Mouse (Mus musculus) neural tube, embryonic 12.5 days (tissue): ENCODE data around the gene Lpcat4. TPM values are rescaled to one million over a fixed set of nuclear protein-coding genes. Genes with fewer than 3 reads are reported as not detected.
"Not testable (repeated sequence)": the region's sequence is repeated elsewhere in the genome, so short reads cannot be mapped to it uniquely, and the experiment has no call there.

Experiments used
- ATAC-seq: fragments of 200-750 bp; cut with Nextera tagmentation; 2 replicates; pipeline ENCODE4 v1.8.0; 2017; ENCODE audit warnings: low read depth, mild to moderate bottlenecking, moderate TSS enrichment, moderate library complexity; ENCODE audit not compliant: low FRiP score
- H3K27ac ChIP-seq: fragments of 300-500 bp; sonication (generic); 2 replicates; pipeline ENCODE4 v1.5.1; 2016
- H3K27me3 ChIP-seq: fragments of 300-500 bp; sonication (generic); replicated peaks from 2 replicates; pipeline ENCODE4 v1.6.1; 2016; ENCODE audit warnings: mild to moderate bottlenecking
- H3K36me3 ChIP-seq: fragments of 300-500 bp; sonication (generic); 2 replicates; pipeline ENCODE4 v1.6.1; 2016; ENCODE audit warnings: mild to moderate bottlenecking
- H3K4me1 ChIP-seq: fragments of 300-500 bp; sonication (generic); 2 replicates; pipeline ENCODE4 v1.6.1; 2016
- H3K4me2 ChIP-seq: fragments of 300-500 bp; sonication (generic); replicated peaks from 2 replicates; pipeline ENCODE4 v1.6.1; 2016; ENCODE audit warnings: mild to moderate bottlenecking
- H3K4me3 ChIP-seq: fragments of 300-500 bp; sonication (generic); 2 replicates; pipeline ENCODE4 v1.5.1; 2016
- H3K9ac ChIP-seq: fragments of 300-500 bp; sonication (generic); 2 replicates; pipeline ENCODE4 v1.6.1; 2016; ENCODE audit warnings: mild to moderate bottlenecking
- H3K9me3 ChIP-seq: fragments of 300-500 bp; sonication (generic); 2 replicates; pipeline ENCODE4 v1.6.1; 2016; ENCODE audit warnings: mild to moderate bottlenecking
- WGBS: fragments of 180-500 bp; shearing (Covaris S2); methylation state at CpG from one replicate; pipeline ENCODE4 v1.1.7; 2016; 5-methylcytosine and 5-hydroxymethylcytosine counted together
- polyA plus RNA-seq: library from polyadenylated mRNA; unstranded; fragments of >200 nt; fragmentation: Nextera tagmentation; extraction: Ambion mirVana; gene quantifications from 2 replicates; pipeline ENCODE4 v1.2.1, GENCODE M21; 2016

The Lpcat4 gene
- polyA plus RNA-seq, 1 experiment from 2014 or later, result 16.8 TPM

DNA sequence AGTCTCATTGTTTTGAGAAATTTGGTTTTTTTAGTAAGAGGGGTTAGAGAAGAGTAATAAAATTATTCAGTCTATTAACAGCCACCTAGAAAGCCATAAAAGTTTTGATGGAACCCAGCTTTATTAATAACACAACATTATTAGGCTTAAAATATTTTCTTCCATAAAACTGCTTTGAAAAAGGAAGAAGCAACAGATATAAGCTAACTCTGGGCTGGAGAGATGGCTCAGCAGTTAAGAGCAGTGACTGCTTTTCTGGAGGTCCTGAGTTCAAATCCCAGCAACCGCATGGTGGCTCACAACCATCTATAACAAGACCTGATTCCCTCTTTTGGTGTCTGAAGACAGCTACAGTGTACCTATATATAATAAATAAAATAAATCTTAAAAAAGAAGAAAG lies 46.8 kb downstream of the Lpcat4 start:
- 94% methylated on average over 1 of the region's 1 CpGs for WGBS
- H3K4me3 ChIP-seq, H3K9me3 ChIP-seq, ATAC-seq, H3K4me1 ChIP-seq, H3K27ac ChIP-seq, H3K4me2 ChIP-seq, H3K36me3 ChIP-seq, H3K27me3 ChIP-seq, H3K9ac ChIP-seq: not testable (repeated sequence)

DNA sequence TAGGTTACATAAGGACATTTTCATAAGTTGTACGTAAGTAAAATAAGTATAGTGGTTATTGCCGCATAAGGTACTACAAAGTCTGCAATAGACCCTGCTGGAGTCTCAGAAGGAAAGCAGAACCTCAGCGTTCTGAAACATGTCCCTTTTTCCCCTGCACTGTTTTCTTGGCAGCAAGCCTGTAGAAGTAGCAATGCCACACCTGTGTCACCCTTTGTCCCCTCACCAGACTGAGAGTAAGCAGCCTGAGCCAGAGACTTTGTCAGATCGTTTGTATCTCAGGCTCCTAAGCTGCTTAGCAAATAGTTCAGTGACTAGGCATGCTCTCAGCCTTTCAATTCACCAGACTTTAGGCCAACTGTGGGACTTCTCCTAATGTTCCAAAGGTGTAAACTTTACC lies 47.8 kb downstream of the Lpcat4 start:
- no peaks in the 10 kb centered on the region for H3K9me3 ChIP-seq
- H3K4me2 ChIP-seq, result no peak overlapping the region
- H3K27me3 ChIP-seq, result no peaks in the 10 kb centered on the region
- no peak overlapping the region for H3K9ac ChIP-seq
- peaks cover 8% of the 10 kb centered on the region for H3K4me1 ChIP-seq
- H3K4me3 ChIP-seq, result no peak overlapping the region
- ATAC-seq, result no peak
- H3K36me3 ChIP-seq, result no peaks in the 10 kb centered on the region
- 83% methylated on average over 4 of the region's 4 CpGs for WGBS
- H3K27ac ChIP-seq, result no peak overlapping the region

DNA sequence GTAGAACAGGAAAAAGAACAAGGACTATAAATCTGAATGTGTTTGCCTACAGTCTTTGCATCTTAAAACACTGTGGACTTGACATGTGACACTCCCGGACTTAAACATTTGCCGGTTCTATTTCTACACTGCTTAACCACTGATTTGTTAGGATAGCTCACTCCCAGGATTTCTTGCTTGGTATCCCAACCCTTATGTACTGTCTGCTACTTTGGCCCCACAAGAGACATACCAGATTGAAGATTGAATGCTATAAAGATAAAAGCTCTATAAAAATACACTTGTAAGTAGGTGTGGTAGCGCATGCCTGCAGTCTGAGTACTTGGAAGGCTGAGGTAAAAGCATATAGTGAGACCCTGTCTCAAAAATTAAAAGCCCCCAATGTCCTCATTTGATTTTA lies 50.2 kb downstream of the Lpcat4 start:
- Histone ChIP-seq H3K4me2 (no peak overlapping the region), H3K4me3 (no peak overlapping the region), H3K4me1 (peaks cover 2% of the 10 kb centered on the region; the same call in 1 of the 2 replicates), H3K36me3 (no peaks in the 10 kb centered on the region), H3K9ac (no peak overlapping the region), H3K9me3 (no peaks in the 10 kb centered on the region), H3K27ac (no peak overlapping the region), H3K27me3 (no peaks in the 10 kb centered on the region)
- WGBS, result 93% methylated on average over 3 of the region's 3 CpGs
- ATAC-seq, result no peak

DNA sequence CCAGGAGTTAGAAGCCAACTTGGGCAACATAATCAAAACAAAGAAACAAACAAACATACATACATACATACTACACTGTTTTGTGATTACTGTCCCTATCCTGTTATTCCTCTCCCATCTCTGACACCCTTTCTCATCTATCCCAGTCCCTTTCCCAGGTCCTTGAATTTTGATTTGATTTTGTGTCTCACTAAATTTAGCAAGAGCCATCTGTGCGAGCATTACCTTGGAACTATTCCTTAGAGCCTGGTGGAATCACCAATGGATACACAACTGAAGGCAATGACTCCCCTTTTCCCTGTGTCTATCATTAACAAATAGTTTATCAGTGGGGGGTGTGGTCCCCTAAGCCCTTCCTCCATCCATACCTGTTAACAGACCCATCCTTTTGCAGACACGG lies 53.6 kb downstream of the Lpcat4 start:
- H3K4me1 ChIP-seq, result no peaks in the 10 kb centered on the region
- no peak for ATAC-seq
- no peaks in the 10 kb centered on the region for H3K27me3 ChIP-seq
- H3K9me3 ChIP-seq, result no peaks in the 10 kb centered on the region
- no peak overlapping the region for H3K9ac ChIP-seq
- no peak overlapping the region for H3K4me2 ChIP-seq
- H3K36me3 ChIP-seq, result no peaks in the 10 kb centered on the region
- 89% methylated on average over 2 of the region's 2 CpGs for WGBS
- no peak overlapping the region for H3K4me3 ChIP-seq
- no peak overlapping the region for H3K27ac ChIP-seq

DNA sequence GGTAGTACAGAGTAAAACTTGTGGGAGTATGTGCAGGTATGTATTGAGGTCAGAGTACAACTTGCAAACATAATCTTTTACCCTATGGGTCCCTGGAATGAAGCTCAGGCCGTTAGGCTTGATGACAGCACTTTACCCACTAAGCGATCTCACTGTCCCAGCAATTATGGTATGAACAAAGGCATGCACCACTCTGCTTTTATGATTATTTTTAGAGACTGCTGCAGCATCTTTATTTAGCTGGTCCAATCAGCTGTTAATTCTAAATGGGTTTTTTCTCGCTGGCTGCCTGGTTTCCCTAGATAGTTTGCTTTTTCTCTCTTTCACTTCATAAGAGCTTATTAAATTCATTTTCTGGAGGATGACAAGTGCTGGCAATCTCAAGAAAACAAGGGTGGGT lies 56.9 kb downstream of the Lpcat4 start:
- H3K9ac ChIP-seq, result no peak overlapping the region
- no peak overlapping the region for H3K4me2 ChIP-seq
- no peaks in the 10 kb centered on the region for H3K27me3 ChIP-seq
- H3K4me1 ChIP-seq, result no peaks in the 10 kb centered on the region
- no peaks in the 10 kb centered on the region for H3K36me3 ChIP-seq
- H3K4me3 ChIP-seq, result no peak overlapping the region
- 84% methylated on average over 3 of the region's 3 CpGs for WGBS
- H3K27ac ChIP-seq, result no peak overlapping the region
- no peak for ATAC-seq
- no peaks in the 10 kb centered on the region for H3K9me3 ChIP-seq

Other genes starting within 250 kb of the Lpcat4 start
- gene Olfr1309, start 249.2 kb upstream of the Lpcat4 start, polyA plus RNA-seq, result not detected in 2 replicates
- not detected in 2 replicates for gene Olfr1310, start 226.8 kb upstream of the Lpcat4 start, polyA plus RNA-seq
- not detected in 2 replicates for gene Olfr1311, start 215.1 kb upstream of the Lpcat4 start, polyA plus RNA-seq
- gene Olfr1312, start 189.2 kb upstream of the Lpcat4 start, polyA plus RNA-seq, result not detected in 2 replicates
- not detected in 2 replicates for gene Olfr1313, start 161.6 kb upstream of the Lpcat4 start, polyA plus RNA-seq
- gene Olfr1314, start 142.7 kb upstream of the Lpcat4 start, polyA plus RNA-seq, result not detected in 2 replicates
- not detected in 2 replicates for gene Olfr1315-ps1, start 124.0 kb upstream of the Lpcat4 start, polyA plus RNA-seq
- gene Olfr1316, start 104.5 kb upstream of the Lpcat4 start, polyA plus RNA-seq, result not detected in 2 replicates
- gene Olfr1317, start 99.1 kb upstream of the Lpcat4 start, polyA plus RNA-seq, result not detected in 2 replicates
- gene Olfr1318, start 85.3 kb upstream of the Lpcat4 start, polyA plus RNA-seq, result not detected in 2 replicates
- gene Nutm1, start 19.8 kb downstream of the Lpcat4 start, polyA plus RNA-seq, result not detected in 2 replicates
- gene Nop10, start 22.5 kb downstream of the Lpcat4 start, polyA plus RNA-seq, result 140 and 154 TPM in 2 replicates
- 15.7 and 19.4 TPM in 2 replicates for gene Slc12a6, start 26.4 kb downstream of the Lpcat4 start, polyA plus RNA-seq
- gene Gm21985, start 26.8 kb downstream of the Lpcat4 start, polyA plus RNA-seq, result not detected in 2 replicates
- gene Emc4, start 128.6 kb downstream of the Lpcat4 start, polyA plus RNA-seq, result 122 and 132 TPM in 2 replicates
- gene Katnbl1, start 139.7 kb downstream of the Lpcat4 start, polyA plus RNA-seq, result 46.9 and 48.8 TPM in 2 replicates
- gene Emc7, start 215.5 kb downstream of the Lpcat4 start, polyA plus RNA-seq, result 13.8 and 14.6 TPM in 2 replicates
- gene Chrm5, start 241.3 kb downstream of the Lpcat4 start, polyA plus RNA-seq, result 0.11 and 0.45 TPM in 2 replicates